Mouse (Mus musculus) spleen, adult 10 weeks (tissue): ENCODE measurements around the gene Peg12. TPM values are rescaled to one million over a fixed set of nuclear protein-coding genes. Genes with fewer than 3 reads are reported as not detected.

ENCODE experiments used
- polyA plus RNA-seq: library from polyadenylated mRNA; stranded (reverse); fragments of 350-450 nt; fragmentation: Illumina TruSeq; extraction: RNeasy Lipid Tissue Mini Kit (QIAGEN cat#74804); gene quantifications from one replicate; pipeline ENCODE4 v1.2.3, GENCODE M21; 2015; ENCODE audit warnings: low replicate concordance; ENCODE audit not compliant: insufficient read depth

The Peg12 gene
- polyA plus RNA-seq, result 0.55 TPM

GRCm38 (mm10) chr7:62463878-62464755, at the start of gene Peg12:
Gene Peg12, minus strand, starts transcription at chr7:62464510.

DNA sequence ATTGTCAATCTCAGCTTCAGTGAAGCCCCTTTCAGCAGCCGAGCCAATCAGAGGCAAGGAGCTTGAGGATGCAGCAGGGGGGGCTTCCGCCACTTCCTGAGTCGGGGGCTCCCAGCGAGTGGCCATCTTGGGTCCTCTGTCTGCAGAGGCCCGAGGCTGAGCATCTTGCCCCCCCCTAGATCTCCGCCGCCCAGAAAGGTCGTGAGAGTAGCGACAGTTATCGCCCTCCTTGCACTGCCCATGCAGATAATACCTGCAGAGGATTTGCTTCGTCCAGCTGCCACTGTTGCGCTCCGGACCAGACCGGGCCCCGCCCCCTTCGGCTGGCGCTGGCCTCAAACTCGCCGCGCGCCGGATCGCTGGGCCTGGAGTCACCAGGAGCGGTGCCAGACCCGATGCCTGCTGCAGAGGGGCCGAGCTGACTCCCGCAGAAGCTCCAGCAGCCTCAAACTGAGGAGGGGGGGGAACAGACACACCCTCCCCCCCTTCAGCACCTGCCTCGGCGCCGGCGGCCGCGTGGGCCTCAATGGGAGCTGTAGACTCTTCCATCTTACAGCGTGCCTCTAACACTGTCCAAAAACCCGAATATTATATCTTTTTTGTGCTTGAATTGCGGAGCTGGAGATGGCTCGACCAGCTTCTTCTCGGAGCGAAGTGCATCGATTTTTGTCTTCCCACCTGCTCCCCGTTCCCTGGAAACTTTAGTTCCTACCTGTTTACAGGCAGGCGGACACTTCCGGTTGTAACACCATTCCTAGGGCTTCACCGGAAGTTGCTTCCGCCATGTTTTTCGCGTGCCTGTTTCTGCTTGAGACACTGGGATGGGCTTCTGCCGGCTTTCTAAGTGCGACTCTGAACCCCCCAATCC, 44.6 kb downstream of the Peg12 start, which contains the start of gene Mkrn3:
Mkrn3 (minus strand) TSS at position 647 of the 868 bp plus-strand sequence.

Other genes with a start within 250 kb of the Peg12 start
- gene Ndn, start 117.9 kb downstream of the Peg12 start, polyA plus RNA-seq, result 3.1 TPM
- not detected for gene Magel2, start 87.5 kb downstream of the Peg12 start, polyA plus RNA-seq
- gene Mkrn3, start 44.4 kb downstream of the Peg12 start, polyA plus RNA-seq, result 0.23 TPM